Mouse (Mus musculus): ENCODE data around the gene Fyn. TPM values are rescaled to one million over a fixed set of nuclear protein-coding genes. Genes with fewer than 3 reads are reported as not detected.

Fyn gene
- total RNA-seq, 2 experiments from 2014 or later, result 119 to 138 TPM

DNA sequence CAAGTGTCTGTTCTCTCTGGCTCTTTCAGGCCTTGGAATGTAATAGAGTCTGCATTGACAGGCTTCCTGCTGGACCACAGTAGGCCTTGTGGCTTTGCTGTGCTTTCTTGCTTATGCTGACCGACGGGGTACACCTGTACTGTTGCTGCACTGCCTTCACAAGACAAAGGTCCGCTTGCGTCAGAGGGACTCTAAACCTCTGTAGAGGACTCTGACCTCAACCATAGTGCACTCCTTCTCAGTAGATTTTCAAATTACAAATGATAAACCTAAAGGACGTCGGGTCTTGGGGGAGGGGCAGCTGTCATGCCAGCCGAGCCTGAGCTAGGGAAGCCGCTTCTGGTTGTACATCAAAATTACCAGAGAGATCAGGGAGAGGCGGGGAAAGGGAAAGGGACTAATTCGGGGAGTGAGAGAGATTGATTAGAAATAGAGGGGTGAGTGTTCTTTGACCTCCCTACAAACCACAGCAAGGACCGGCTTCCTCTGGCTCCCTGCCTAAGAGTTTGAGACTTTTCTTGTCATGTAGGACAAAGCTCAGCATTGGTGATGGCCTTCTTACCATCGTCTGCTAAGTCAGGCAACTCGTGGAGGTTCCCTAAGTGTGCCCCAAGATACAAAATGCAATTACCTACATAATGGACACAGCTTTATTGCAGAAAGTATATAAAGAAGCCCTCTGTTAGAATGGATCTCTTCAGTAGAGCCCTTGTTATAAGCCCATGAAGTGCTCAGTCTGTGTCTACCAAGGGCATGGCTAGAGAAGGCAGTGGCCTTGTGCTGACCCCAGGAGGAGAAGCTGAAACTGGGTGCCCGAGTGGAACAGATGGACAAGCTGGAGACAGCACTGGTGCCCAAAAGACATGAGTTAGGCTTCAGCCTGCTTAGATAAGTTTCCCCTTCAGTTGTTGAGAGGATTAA, 64.3 kb downstream of the Fyn start:
- intact Hi-C loops (cut with DNase I), result no loop called here

GRCm38 (mm10) chr10:39433893-39434292, 65.2 kb downstream of the Fyn start:
- no peak for DNase-seq (ENCODE audit: low spot score in 2 of 2)
- intact Hi-C loops (cut with DNase I), result no loop called here

More for the DNA sequence above, 64.3 kb downstream of the Fyn start:
- DNase-seq (ENCODE audit: low spot score in 2 of 2), result no peak

DNA sequence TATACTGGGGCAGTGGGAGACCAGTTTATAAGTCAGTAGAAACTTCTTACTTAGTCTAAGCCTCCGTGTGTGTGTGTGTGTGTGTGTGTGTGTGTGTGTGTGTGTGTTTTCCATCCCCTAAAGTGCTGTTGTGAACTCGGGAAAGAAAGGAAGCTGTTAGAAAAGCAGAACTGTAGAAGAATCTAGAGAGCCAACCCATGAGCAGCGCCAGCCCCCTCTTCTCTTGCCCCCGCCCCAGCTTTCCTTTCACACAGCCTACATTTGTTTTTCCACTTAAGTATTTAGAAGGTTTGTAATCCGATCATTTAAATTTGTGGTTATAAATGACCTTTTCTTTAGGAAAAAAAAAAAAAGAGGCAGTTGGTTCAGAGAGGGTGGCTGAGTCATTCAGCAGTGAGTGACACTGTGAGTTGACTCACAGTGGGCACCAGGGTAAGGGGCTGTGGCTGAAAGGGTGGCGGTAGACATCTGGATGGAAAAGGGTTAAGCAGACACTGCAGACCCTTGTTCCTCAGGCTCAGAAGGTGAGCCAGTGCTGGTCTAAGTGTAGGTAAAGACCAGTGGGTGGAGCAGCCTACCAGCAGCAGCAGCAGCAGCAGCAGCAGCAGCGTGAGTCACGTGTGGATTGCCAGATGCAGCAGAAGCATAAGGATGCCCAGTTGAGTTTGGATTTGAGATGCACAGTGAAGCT, 66.2 kb downstream of the Fyn start:
- intact Hi-C loops (cut with DNase I), result loop anchor here (5.0 kb wide), 1 partner anchor 63 kb away; no protein-coding TSS in a partner anchor
- DNase-seq (ENCODE audit: low spot score in 2 of 2), result no peak

GRCm38 (mm10) chr10:39438905-39439304, 70.2 kb downstream of the Fyn start:
- DNase-seq (ENCODE audit: low spot score in 2 of 2), result no peak
- intact Hi-C loops (cut with DNase I), result loop anchor here (5.0 kb wide), 1 partner anchor 67 kb away; no protein-coding TSS in a partner anchor

- DNase-seq (ENCODE audit: low spot score in 2 of 2), result no peak
- intact Hi-C loops (cut with DNase I), result no loop called here
Observed at GRCm38 (mm10) chr10:39440506-39440905, 71.9 kb downstream of the Fyn start.

GRCm38 (mm10) chr10:39441636-39442035, 73.0 kb downstream of the Fyn start:
- no peak for DNase-seq (ENCODE audit: low spot score in 2 of 2)
- intact Hi-C loops (cut with DNase I), result no loop called here

- no peak for DNase-seq (ENCODE audit: low spot score in 2 of 2)
- intact Hi-C loops (cut with DNase I), result no loop called here
Observed at GRCm38 (mm10) chr10:39443122-39443521, 74.5 kb downstream of the Fyn start.

DNA sequence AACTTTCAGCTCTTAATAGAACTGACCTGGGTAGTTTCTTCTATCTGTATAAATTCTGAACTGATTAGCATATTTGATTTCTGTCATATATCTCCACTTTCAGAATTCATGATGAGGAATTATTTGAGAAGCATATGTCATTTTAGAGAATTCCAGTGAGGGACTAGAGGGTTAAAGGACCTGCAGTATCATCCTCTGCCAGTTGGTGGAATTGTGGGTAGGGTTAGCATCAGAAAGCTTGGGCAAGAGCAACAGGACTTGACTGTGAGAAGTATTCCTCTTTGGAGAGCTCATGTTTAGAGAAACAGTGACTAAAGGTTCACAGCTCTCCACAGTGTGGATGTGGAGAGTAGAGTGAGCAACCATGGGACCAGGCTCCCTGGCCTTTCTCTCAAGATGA, 75.3 kb downstream of the Fyn start:
- intact Hi-C loops (cut with DNase I), result no loop called here
- no peak for DNase-seq (ENCODE audit: low spot score in 2 of 2)

DNA sequence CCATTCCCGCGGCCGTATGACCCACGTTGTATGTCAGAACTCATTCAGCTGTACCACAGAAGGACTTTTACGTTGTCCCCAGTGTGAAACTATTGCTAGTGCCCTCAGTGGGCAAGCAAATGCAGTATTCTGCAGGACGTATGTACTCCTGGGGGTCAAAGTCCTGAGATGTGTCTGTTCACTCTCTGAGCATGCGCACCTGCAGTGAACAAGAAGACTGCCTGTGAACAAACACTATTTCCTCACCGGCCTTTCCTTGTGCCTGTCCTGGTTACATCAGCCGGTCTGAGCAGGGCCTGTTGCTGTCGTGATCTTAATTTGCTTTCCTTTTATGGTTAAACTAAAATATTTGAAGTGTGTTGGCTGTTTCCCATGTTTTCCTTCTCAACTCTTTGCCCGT, 77.2 kb downstream of the Fyn start:
- intact Hi-C loops (cut with DNase I), result no loop called here
- DNase-seq (ENCODE audit: low spot score in 2 of 2), result no peak

DNA sequence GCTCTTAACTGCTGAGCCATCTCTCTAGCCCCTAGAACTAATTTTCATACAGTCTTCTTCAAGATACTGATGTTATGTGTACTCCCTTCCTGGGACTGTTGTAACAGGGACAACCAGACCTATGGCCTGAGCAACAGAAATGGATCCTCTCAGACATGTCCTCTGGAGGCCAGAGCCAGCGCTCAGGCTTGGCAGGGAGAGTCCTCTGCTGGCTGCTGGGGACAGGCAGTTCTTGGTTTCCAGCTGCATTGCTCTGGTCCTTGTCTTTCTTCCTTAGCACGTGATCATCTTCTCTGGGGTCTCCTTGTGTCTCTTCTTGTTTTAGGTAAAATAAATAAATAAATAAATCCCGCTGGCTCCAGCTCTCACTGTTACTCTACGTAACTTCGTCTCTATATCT, 78.1 kb downstream of the Fyn start:
- no peak for DNase-seq (ENCODE audit: low spot score in 2 of 2)
- intact Hi-C loops (cut with DNase I), result no loop called here

DNA sequence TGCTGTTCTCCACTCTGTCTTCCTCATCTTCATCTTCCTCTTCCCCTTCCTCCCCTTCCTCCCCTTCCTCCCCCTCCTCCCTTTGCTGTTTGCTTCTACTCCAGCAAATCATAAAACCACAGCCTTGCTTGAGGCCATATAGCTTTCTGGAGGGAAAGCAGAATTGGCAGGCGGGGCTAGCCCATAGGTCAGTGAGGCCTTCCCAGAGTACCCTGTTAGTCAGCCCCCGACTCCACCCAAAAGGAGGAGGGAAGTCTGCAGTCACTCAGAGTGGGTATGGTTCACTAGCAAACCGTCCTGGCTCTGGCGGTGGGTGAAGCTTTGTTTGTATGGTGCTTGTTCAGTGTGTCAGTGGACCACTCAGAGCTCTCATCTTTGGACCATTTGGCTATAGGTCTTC, 80.5 kb downstream of the Fyn start:
- intact Hi-C loops (cut with DNase I), result no loop called here
- DNase-seq (ENCODE audit: low spot score in 2 of 2), result no peak

GRCm38 (mm10) chr10:39450356-39450755, 81.7 kb downstream of the Fyn start:
- intact Hi-C loops (cut with DNase I), result no loop called here

DNA sequence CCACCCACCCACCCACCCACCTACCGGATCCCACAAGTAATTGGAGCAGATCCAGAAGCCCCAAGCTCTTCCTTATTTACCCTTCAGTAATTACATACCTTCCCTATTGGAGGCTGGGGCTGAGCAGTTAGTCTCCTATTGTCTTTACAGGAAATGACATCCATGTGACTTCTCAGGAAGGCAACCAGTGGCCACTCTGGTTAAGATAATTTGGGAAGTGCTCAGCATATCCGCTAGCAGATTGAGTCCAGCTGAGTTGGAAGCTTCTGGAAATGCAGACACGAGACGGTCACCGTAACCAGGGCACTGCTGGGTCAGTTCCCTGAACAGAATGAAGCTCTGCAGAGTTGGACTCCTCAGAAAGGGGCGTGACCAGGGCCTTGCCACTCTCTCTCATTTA, 82.4 kb downstream of the Fyn start:
- DNase-seq (ENCODE audit: low spot score in 2 of 2), result no peak
- intact Hi-C loops (cut with DNase I), result no loop called here

More at GRCm38 (mm10) chr10:39450356-39450755, 81.7 kb downstream of the Fyn start:
- DNase-seq (ENCODE audit: low spot score in 2 of 2), result no peak

DNA sequence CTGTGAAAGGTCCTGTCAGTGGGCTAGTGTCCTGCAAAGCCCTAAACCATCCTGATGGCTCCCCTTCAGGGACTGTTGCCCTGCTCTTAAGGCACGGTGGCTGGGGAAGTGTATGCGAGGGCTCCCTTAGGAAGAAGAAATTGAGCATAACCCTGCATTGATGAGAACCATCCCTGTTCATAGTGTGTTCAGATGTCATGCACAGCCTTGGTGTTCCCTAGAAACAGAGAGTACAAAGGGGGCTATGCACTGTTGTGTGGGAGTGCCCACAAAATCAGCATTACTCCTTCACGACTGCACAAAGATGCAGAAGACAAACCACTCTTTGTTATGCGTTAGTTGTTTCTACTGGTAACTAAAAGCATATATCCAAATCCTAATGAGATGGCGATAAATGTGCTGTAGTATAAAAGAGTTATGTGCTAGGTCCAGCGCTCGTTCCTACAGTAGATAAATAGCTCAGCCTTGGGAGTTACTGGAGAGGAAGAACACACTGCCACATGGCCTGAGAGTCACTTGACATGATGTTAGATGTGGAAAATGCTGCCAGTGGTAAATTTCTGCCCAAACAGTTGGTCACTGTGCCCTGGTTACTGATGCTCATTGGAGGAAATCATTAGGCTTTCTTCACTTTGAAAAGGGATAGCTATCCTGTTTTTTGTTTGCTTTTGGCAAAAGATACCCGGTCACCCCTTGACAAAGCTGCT, 83.4 kb downstream of the Fyn start:
- no peak for DNase-seq (ENCODE audit: low spot score in 2 of 2)
- intact Hi-C loops (cut with DNase I), result no loop called here

- DNase-seq (ENCODE audit: low spot score in 2 of 2), result no peak
- intact Hi-C loops (cut with DNase I), result no loop called here
Observed at GRCm38 (mm10) chr10:39455344-39455743, 86.7 kb downstream of the Fyn start.

GRCm38 (mm10) chr10:39455857-39456620, 87.4 kb downstream of the Fyn start:
- intact Hi-C loops (cut with DNase I), result no loop called here
- no peak for DNase-seq (ENCODE audit: low spot score in 2 of 2)

DNA sequence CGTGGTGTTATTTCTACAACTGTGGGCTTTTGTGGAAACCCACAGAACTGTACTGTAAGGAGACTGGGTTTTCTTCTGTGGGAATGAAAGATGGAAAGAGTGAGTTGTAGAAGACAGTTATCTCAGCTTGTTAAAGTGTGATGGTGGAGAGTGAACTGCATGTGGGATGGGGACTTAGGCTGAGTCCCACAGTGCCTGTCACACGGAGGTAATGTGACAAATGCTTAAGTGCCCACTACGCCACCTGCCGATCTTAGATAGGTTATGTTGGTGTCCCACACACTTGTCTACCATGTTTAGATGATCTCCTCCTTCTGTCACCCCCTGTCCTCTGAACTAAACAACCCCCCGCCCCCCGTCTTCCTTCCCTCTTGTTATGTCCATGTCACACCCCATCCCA, 88.1 kb downstream of the Fyn start:
- DNase-seq (ENCODE audit: low spot score in 2 of 2), result no peak
- intact Hi-C loops (cut with DNase I), result no loop called here

DNA sequence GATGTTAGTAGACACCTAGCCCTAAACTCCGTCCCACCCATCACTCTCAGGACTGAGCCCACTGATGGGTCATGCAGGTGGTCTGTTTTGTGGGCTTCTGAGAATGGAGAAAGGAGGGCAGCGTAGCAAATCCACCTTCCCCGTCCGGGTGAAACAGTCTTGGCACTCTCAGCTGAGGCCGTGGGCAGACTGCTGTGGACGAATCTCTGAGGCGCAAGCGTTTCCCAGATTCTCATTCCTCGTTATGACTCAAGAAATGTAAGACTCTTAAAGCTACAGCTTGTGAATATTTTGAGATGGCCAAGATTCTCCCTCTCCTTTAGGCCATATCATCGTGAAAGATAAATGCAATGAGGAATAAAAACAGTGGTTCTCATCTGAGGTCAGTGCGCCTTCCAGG, 88.6 kb downstream of the Fyn start:
- intact Hi-C loops (cut with DNase I), result no loop called here
- peak in 1 of 2 experiments; percentile 34 for DNase-seq (ENCODE audit: low spot score in 2 of 2)

All from left cerebral cortex, postnatal 36 days (tissue).